Mouse (Mus musculus) heart, postnatal 0 days (tissue): ENCODE results near the gene Stat4.

Source experiments
- CTCF ChIP-seq: IDR thresholded peaks from 2 replicates; pipeline ENCODE4 v1.5.1; 2016; ENCODE audit warnings: antibody characterized with exemption, control low read depth, low read depth
- EP300 ChIP-seq: IDR thresholded peaks from 2 replicates; pipeline ENCODE4 v1.6.1; 2016; ENCODE audit warnings: antibody characterized with exemption, low read depth

DNA sequence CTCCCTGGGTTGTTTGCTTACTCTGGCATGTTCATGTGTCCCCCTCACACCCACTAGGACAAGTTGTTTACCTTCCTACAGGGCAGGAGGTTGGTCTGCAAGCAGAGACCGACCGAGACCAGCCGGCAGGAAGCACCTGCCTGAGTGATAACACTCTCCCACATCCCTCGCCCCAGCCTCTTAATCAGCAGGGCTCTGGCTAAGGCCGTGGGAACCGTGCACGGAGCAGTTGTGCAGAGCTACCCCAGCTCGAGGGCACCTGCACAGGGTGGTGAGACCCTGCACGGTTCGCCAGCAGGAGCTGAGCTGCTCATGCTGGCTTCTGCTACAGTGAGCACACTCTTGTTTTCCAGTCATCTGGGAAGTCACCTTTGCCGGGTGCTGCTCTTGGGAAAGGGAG is 163.7 kb downstream of the Stat4 start:
- no peak for TF ChIP-seq CTCF
- peak; percentile 77; the same call in 1 of the 2 replicates for TF ChIP-seq EP300
